Mouse (Mus musculus) erythroblast, embryonic 14.5 days (primary cell): Measurements from ENCODE around the gene Myh9.

Experiments
- GATA1 ChIP-seq: IDR thresholded peaks from 2 replicates; pipeline ENCODE4 v1.6.1; 2012; ENCODE audit warnings: low read length, inconsistent platforms, mixed read lengths
- TAL1 ChIP-seq: IDR thresholded peaks from 3 replicates; pipeline ENCODE4 v1.6.1; 2012; ENCODE audit warnings: low read length, inconsistent platforms, mixed read lengths

GRCm38 (mm10) chr15:77839529-77840286, 2.3 kb downstream of the Myh9 start:
- no peak for TF ChIP-seq GATA1
- TF ChIP-seq TAL1: no peak
